Mouse (Mus musculus) megakaryocyte, embryonic 14.5 days (primary cell): ENCODE measurements around the gene Nup88. TPM values are rescaled to one million over a fixed set of nuclear protein-coding genes. Genes with fewer than 3 reads are reported as not detected.
A peak's percentile ranks its signal among the peaks of the same experiment; 100 is the strongest.

Source experiments
- H3K27me3 ChIP-seq: replicated peaks from 2 replicates; pipeline ENCODE3; 2012; ENCODE audit warnings: inconsistent platforms
- H3K36me3 ChIP-seq: replicated peaks from 2 replicates; pipeline ENCODE3; 2012; ENCODE audit warnings: low read length, inconsistent platforms, mixed read lengths
- H3K4me1 ChIP-seq: 2 replicates; pipeline ENCODE4 v1.6.1; 2012; ENCODE audit warnings: inconsistent platforms
- H3K4me3 ChIP-seq: replicated peaks from 2 replicates; pipeline ENCODE3; 2012; ENCODE audit warnings: moderate library complexity, mild to moderate bottlenecking, inconsistent platforms
- H3K9me3 ChIP-seq: 2 replicates; pipeline ENCODE4 v1.6.1; 2012; ENCODE audit warnings: inconsistent platforms
- FLI1 ChIP-seq: IDR thresholded peaks from 2 replicates; pipeline ENCODE4 v1.6.1; 2012; ENCODE audit warnings: low read length, inconsistent platforms, mixed read lengths
- GATA1 ChIP-seq: IDR thresholded peaks from 3 replicates; pipeline ENCODE4 v1.6.1; 2012; ENCODE audit warnings: mixed read lengths, low read length, inconsistent platforms, borderline replicate concordance
- polyA plus RNA-seq: library from polyadenylated mRNA; stranded (reverse); fragments of >175 nt; gene quantifications from 2 replicates; pipeline ENCODE4 v1.2.3, GENCODE M21; 2012; ENCODE audit warnings: low replicate concordance; ENCODE audit not compliant: insufficient read depth

Gene Nup88
- polyA plus RNA-seq, 1 experiment = 21.9 TPM

- Histone ChIP-seq H3K9me3 (no peaks in the 10 kb centered on the region), H3K27me3 (no peaks in the 10 kb centered on the region), H3K4me3 (no peak overlapping the region), H3K36me3 (peaks cover 70% of the 10 kb centered on the region), H3K4me1 (peaks cover 40% of the 10 kb centered on the region)
- TF ChIP-seq GATA1 (no peak), FLI1 (no peak)
Observed at GRCm38 (mm10) chr11:70972586-70972985, 2.8 kb upstream of the Nup88 start.

GRCm38 (mm10) chr11:70970560-70971540 is 1.1 kb upstream of the Nup88 start:
- no peak for TF ChIP-seq FLI1
- TF ChIP-seq GATA1 = no peak
- peak overlapping the region; percentile 91 for H3K4me3 ChIP-seq
- peaks cover 42% of the 10 kb centered on the region for H3K4me1 ChIP-seq
- peaks cover 64% of the 10 kb centered on the region for H3K36me3 ChIP-seq
- no peaks in the 10 kb centered on the region for H3K9me3 ChIP-seq
- H3K27me3 ChIP-seq = no peaks in the 10 kb centered on the region

GRCm38 (mm10) chr11:70969271-70969794 is 440 bp downstream of the Nup88 start:
- peaks cover 64% of the 10 kb centered on the region for H3K36me3 ChIP-seq
- TF ChIP-seq FLI1 (no peak), GATA1 (no peak)
- H3K4me1 ChIP-seq = peaks cover 40% of the 10 kb centered on the region
- H3K27me3 ChIP-seq = no peaks in the 10 kb centered on the region
- peak overlapping the region; percentile 91 for H3K4me3 ChIP-seq
- H3K9me3 ChIP-seq = no peaks in the 10 kb centered on the region

GRCm38 (mm10) chr11:70964222-70964907 is 5.4 kb downstream of the Nup88 start:
- no peak for TF ChIP-seq GATA1
- TF ChIP-seq FLI1 = no peak

GRCm38 (mm10) chr11:70960786-70961554 is 8.8 kb downstream of the Nup88 start:
- H3K36me3 ChIP-seq = peaks cover 90% of the 10 kb centered on the region
- H3K4me3 ChIP-seq = no peak overlapping the region
- H3K27me3 ChIP-seq = no peaks in the 10 kb centered on the region
- no peaks in the 10 kb centered on the region for H3K9me3 ChIP-seq
- peaks cover 50% of the 10 kb centered on the region for H3K4me1 ChIP-seq
- TF ChIP-seq FLI1 (no peak), GATA1 (no peak)

More at GRCm38 (mm10) chr11:70964222-70964907, 5.4 kb downstream of the Nup88 start:
- peaks cover 71% of the 10 kb centered on the region for H3K36me3 ChIP-seq
- H3K27me3 ChIP-seq = no peaks in the 10 kb centered on the region
- peaks cover 67% of the 10 kb centered on the region for H3K4me1 ChIP-seq
- H3K9me3 ChIP-seq = no peaks in the 10 kb centered on the region
- no peak overlapping the region for H3K4me3 ChIP-seq

GRCm38 (mm10) chr11:70954711-70955110 is 15.1 kb downstream of the Nup88 start:
- Histone ChIP-seq H3K9me3 (no peaks in the 10 kb centered on the region), H3K36me3 (peaks cover 97% of the 10 kb centered on the region), H3K4me1 (no peaks in the 10 kb centered on the region; the same call in 1 of the 2 replicates), H3K27me3 (no peaks in the 10 kb centered on the region), H3K4me3 (no peak overlapping the region)
- TF ChIP-seq FLI1 (no peak), GATA1 (no peak)

GRCm38 (mm10) chr11:70944935-70945817 is 24.6 kb downstream of the Nup88 start:
- Histone ChIP-seq H3K4me1 (no peaks in the 10 kb centered on the region), H3K27me3 (no peaks in the 10 kb centered on the region), H3K36me3 (peaks cover 96% of the 10 kb centered on the region), H3K9me3 (no peaks in the 10 kb centered on the region), H3K4me3 (no peak overlapping the region)
- TF ChIP-seq FLI1 = no peak
- TF ChIP-seq GATA1 = no peak

GRCm38 (mm10) chr11:70943651-70944050 is 26.1 kb downstream of the Nup88 start:
- Histone ChIP-seq H3K27me3 (no peaks in the 10 kb centered on the region), H3K9me3 (no peaks in the 10 kb centered on the region), H3K4me1 (no peaks in the 10 kb centered on the region), H3K36me3 (peaks cover 96% of the 10 kb centered on the region), H3K4me3 (no peak overlapping the region)
- TF ChIP-seq FLI1 = no peak
